Mouse (Mus musculus): ENCODE data around the gene Id1.

Gene Id1

DNA sequence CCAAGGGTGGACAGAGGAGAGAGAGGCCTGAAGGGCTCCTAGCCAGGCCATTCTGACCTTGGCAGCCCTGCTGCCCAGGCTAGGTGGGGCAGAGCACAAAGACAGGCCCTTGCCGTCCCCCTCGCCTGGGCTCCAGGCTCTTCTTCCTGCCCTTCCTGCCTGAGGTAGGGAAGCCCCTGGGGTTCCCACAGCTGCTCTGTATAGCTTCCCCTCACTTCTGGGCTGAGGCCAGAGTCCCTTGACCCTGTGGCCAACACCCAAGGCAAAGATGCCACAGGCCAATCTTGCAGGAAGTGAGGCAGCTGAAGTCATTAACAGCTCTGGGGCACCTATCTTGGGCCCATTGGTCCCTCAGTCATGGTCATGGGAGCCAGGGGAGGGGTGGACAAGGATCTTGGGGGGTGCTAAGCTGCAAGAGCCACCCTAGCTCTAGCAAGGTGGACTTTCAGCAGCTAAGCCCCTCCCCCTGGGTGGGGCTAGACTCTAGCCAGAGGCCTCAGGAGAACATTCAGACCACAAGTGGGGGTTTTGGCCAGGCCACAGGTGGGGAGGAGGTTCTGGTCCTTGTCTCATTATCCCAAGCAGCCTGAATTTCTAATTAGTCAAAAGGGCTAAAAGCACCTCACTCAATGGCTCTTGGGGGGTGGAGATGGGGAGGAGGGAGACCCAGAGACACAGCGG, 45.1 kb downstream of the Id1 start:
- intact Hi-C loops (cut with DNase I), result no loop called here

- intact Hi-C loops (cut with DNase I), result no loop called here
These were observed 46.6 kb downstream of the Id1 start for GRCm38 (mm10) chr2:152782656-152783055.

DNA sequence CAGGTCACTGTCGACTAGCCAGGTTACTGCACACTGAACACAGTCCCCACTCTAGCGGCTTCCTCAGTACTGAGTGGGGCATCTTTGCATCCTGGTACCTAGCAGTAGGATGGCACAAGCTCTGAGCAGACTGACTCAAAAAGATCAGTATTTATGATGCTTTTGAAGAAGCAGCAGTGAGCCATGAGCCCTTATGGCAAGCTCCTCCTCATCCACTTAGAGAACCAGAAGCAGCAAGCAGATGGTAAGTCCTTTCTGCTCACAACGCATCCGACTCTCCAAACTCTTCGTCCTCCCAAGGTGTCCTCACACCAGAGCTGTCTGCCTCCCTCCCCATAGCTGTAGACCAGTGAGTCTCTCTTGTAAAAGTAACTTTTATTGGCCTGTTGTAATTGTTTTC, 47.2 kb downstream of the Id1 start:
- intact Hi-C loops (cut with DNase I), result no loop called here

DNA sequence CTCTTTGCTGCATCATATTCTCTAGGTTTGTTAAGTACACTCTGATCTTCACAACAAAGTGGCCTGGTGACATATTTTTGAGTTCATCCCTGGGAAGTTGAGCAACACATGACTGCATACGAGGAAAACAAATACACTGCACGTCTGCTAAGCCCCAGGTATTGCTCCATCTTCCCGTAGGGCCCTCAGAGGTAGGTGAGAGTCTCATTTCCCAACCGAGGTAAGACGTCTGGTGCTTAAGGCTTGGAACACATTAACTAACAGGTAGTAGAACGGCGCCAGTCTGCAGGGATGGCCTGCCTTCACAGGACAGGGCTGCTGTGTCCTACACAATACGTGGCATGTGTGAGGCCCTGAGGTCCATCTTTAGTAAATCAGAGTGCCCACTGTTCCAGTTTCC, 48.6 kb downstream of the Id1 start:
- intact Hi-C loops (cut with DNase I), result no loop called here

DNA sequence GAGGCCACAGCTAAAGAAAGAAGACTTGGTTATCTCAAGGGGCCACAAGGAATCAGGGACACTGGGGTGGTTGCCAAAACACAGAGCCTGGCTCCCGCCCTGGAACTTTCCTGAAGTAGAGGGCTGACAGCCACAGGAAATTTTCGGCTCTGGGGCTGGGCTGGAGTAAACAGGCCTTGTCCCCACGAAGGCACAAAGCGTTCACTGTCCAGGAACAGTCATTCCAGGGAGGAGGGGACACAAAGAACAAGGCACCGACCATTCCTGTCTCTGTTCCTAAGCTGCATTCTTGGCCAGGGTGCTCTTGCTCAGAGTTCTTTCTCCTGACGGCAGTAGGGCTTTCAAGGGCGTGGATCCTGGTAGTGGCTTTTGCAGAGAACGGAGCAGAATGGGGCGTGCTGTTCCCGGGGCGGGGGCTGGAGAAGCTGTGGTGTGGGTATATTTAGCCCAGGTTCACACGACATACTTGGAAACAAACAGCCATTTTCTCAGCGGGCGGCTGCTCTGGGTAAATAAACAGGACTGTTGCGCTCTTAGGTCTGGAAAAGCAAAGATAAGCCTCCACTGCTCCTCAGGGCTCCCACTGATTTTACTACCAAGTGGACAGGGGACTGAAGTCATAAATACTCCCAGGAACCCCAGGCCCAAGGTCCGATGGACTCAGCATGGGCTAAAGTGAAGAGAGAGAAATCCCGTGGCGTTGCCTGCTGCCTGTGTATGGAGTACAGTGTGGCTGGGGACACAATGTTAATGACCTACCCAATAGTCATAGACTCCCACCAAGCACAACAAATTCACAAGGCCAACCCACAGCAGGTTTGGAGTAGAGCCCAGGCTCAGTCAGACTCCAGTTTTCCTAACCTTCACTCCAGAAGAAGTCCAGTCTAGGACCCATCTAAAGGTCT, 49.6 kb downstream of the Id1 start:
- intact Hi-C loops (cut with DNase I), result no loop called here

Small RNA genes lying within 50 kb of the gene (microRNA-seq; reads per million reads assigned to microRNA genes)
- 0 reads per million in 2 experiments for gene Gm23802
